Mouse (Mus musculus): ENCODE data around the gene Ndufv1.

- TF ChIP-seq POLR2A (IDR thresholded peaks at IDR 0.05; ENCODE audit: extremely low read depth, insufficient read depth, low read length) (no peak), CTCF (IDR thresholded peaks at IDR 0.05; ENCODE audit: extremely low read depth, insufficient read depth, low read length) (no peak)
Measured at GRCm38 (mm10) chr19:4013066-4013465, 460 bp upstream of the Ndufv1 start.
